Mouse (Mus musculus) spleen, adult 2 months (tissue): ENCODE results near the gene Nod1.

ENCODE experiments used
- CTCF ChIP-seq: fragments of 200-500 bp; IDR thresholded peaks from 2 replicates; pipeline ENCODE4 v1.5.1; 2011; ENCODE audit warnings: mild to moderate bottlenecking, inconsistent platforms; ENCODE audit not compliant: insufficient read depth, insufficient read length, insufficient replicate concordance; ENCODE audit errors: extremely low read depth
- POLR2A ChIP-seq: fragments of 200-500 bp; IDR thresholded peaks from 2 replicates; pipeline ENCODE4 v1.6.1; 2011; ENCODE audit warnings: low read depth, low read length, inconsistent platforms

DNA sequence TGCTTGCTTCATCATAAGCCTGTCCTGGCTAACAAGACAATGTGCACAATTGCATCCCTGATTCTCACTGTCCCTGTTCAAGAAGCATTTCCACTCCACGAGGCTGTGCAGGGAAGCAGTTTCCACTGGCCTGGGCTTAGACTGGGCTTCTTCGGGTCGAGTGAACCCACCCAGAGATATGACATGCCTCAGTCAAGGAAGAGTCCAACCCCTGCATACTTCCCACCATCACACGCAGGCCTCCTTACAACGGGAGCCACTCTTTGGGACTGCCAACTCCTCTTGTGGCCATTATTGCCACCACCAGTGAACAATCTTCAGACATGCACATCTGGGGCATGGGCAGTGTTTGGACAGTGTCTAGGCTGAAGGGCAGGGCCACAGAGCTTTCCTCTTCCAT, 53.9 kb downstream of the Nod1 start:
- TF ChIP-seq POLR2A, result no peak
- no peak for TF ChIP-seq CTCF
